Mouse (Mus musculus): Measurements from ENCODE around the gene Ifna7. TPM values are rescaled to one million over a fixed set of nuclear protein-coding genes. Genes with fewer than 3 reads are reported as not detected.
A peak's percentile ranks its signal among the peaks of the same experiment; 100 is the strongest.
"Not testable (repeated sequence)": the region's sequence is repeated elsewhere in the genome, so short reads cannot be mapped to it uniquely, and the experiment has no call there.

Ifna7 gene
- not detected for polyA plus RNA-seq (2017; shearing (Covaris generic))

GRCm38 (mm10) chr4:88815928-88816327, at the start of gene Ifna7:
Gene Ifna7, plus strand, starts transcription at chr4:88816228.
- ATAC-seq = no peak

GRCm38 (mm10) chr4:88773534-88773933, 42.5 kb upstream of the Ifna7 start, which contains the start of gene Gm13290:
Gene Gm13290, plus strand, starts transcription at chr4:88773834.
- not testable (repeated sequence) for ATAC-seq

- not testable (repeated sequence) for ATAC-seq
Observed at GRCm38 (mm10) chr4:88776622-88777021, 39.4 kb upstream of the Ifna7 start, which contains the start of gene Gm13289. Gene Gm13289, plus strand, starts transcription at chr4:88776922.

GRCm38 (mm10) chr4:88779550-88779949, 36.5 kb upstream of the Ifna7 start, which contains the start of gene Gm13272:
Gene Gm13272, plus strand, starts transcription at chr4:88779850.
- not testable (repeated sequence) for ATAC-seq

GRCm38 (mm10) chr4:88780320-88780719, 35.7 kb upstream of the Ifna7 start:
- not testable (repeated sequence) for ATAC-seq

GRCm38 (mm10) chr4:88781831-88782230, 34.2 kb upstream of the Ifna7 start, which contains the start of gene Ifnz:
Gene Ifnz, plus strand, starts transcription at chr4:88782131.
- not testable (repeated sequence) for ATAC-seq

GRCm38 (mm10) chr4:88782335-88782734, 33.7 kb upstream of the Ifna7 start:
- ATAC-seq = not testable (repeated sequence)

- ATAC-seq = not testable (repeated sequence)
Observed at GRCm38 (mm10) chr4:88785409-88785808, 30.6 kb upstream of the Ifna7 start, which contains the start of gene Gm13276. Gene Gm13276, plus strand, starts transcription at chr4:88785709.

- not testable (repeated sequence) for ATAC-seq
Observed at GRCm38 (mm10) chr4:88788402-88788801, 27.6 kb upstream of the Ifna7 start, which contains the start of gene Gm13277. Gene Gm13277, plus strand, starts transcription at chr4:88788632.

- ATAC-seq = not testable (repeated sequence)
Observed at GRCm38 (mm10) chr4:88791250-88791649, 24.8 kb upstream of the Ifna7 start, which contains the start of gene Gm13278. Gene Gm13278, plus strand, starts transcription at chr4:88791550.

GRCm38 (mm10) chr4:88793936-88794675, 21.9 kb upstream of the Ifna7 start, which contains the start of gene Gm13275:
Gene Gm13275, plus strand, starts transcription at chr4:88794487.
- not testable (repeated sequence) for ATAC-seq

- not testable (repeated sequence) for ATAC-seq
Observed at GRCm38 (mm10) chr4:88797097-88797496, 18.9 kb upstream of the Ifna7 start, which contains the start of gene Gm13279. Gene Gm13279, plus strand, starts transcription at chr4:88797397.

- not testable (repeated sequence) for ATAC-seq
Observed at GRCm38 (mm10) chr4:88799365-88799764, 16.7 kb upstream of the Ifna7 start, which contains the start of gene Gm13285. Gene Gm13285, plus strand, starts transcription at chr4:88799665.

GRCm38 (mm10) chr4:88802954-88803353, 13.1 kb upstream of the Ifna7 start, which contains the start of gene Gm13287:
Gene Gm13287, plus strand, starts transcription at chr4:88803254.
- ATAC-seq = not testable (repeated sequence)

GRCm38 (mm10) chr4:88805231-88805630, 10.8 kb upstream of the Ifna7 start, which contains the start of gene Gm13288:
Gene Gm13288, plus strand, starts transcription at chr4:88805531.
- not testable (repeated sequence) for ATAC-seq

- not testable (repeated sequence) for ATAC-seq
Observed at GRCm38 (mm10) chr4:88805761-88806160, 10.3 kb upstream of the Ifna7 start.

- no peak for ATAC-seq
Observed at GRCm38 (mm10) chr4:88819659-88820058, 3.6 kb downstream of the Ifna7 start, which contains the start of gene Ifna11. Gene Ifna11, plus strand, starts transcription at chr4:88819959.

- ATAC-seq = no peak
Observed at GRCm38 (mm10) chr4:88822995-88823394, 7.0 kb downstream of the Ifna7 start.

GRCm38 (mm10) chr4:88827116-88827515, 11.1 kb downstream of the Ifna7 start, which contains the start of gene Ifna6:
Gene Ifna6, plus strand, starts transcription at chr4:88827416.
- not testable (repeated sequence) for ATAC-seq

- peak; percentile 46 for ATAC-seq
Observed at GRCm38 (mm10) chr4:88830523-88830922, 14.5 kb downstream of the Ifna7 start.

GRCm38 (mm10) chr4:88835225-88835624, 19.2 kb downstream of the Ifna7 start, which contains the start of gene Ifna5:
Gene Ifna5, plus strand, starts transcription at chr4:88835525.
- ATAC-seq = not testable (repeated sequence)

GRCm38 (mm10) chr4:88838828-88839227, 22.8 kb downstream of the Ifna7 start:
- no peak for ATAC-seq

- no peak for ATAC-seq
Observed at GRCm38 (mm10) chr4:88840058-88840457, 24.0 kb downstream of the Ifna7 start.
